Mouse (Mus musculus) lung, postnatal 0 days (tissue): ENCODE measurements around the gene Arhgef15.

Source experiments
- CTCF ChIP-seq: IDR thresholded peaks from 2 replicates; pipeline ENCODE4 v1.5.1; 2016; ENCODE audit warnings: antibody characterized with exemption, mild to moderate bottlenecking
- EP300 ChIP-seq: IDR thresholded peaks from 2 replicates; pipeline ENCODE4 v1.6.1; 2016; ENCODE audit warnings: antibody characterized with exemption, mild to moderate bottlenecking, control low read depth

DNA sequence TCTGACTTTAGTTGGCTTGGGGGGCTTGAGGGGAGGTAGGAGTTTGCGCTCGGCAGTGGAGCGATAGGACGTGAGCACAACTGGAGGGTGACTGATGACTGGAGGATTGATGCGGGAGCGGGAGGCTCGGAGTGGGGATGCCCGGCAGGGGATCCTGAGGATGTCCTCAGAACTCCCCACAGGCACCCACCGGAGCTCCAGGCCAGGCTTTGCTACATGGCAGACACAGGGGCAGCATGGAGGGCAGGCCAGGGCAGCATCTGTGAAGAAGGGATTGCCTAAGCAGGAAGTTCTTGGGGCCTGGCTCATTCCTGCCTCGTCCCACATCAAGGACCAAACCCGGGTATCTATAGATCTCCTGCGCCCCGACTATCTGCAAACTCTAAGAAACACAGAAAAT lies 3.4 kb downstream of the Arhgef15 start:
- TF ChIP-seq CTCF, result no peak
- TF ChIP-seq EP300, result no peak
